Mouse (Mus musculus): Measurements from ENCODE around the gene Tnrc6c.

DNA sequence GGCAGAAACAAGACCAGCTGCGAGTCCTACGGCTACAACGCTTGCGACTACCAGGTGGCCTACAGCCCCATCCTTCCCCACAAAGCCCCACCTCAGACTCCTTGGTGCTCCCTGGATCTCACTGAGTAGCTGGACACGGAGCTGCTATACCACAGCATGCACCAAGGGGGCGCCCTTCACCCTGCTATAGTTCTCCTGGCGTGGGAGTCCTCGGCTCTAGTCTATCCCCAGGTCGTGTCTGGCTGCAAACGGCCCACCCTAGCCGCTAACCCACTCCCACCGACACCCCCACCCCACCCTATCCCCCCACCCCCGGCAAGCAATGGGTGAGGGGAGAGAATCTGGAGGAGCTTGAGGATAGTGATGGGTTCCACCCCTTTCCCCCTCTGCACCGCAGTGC is 136.2 kb downstream of the Tnrc6c start:
- TF ChIP-seq CTCF (IDR thresholded peaks at IDR 0.05; ENCODE audit: low read depth) (peak; percentile 85), EP300 (optimal IDR thresholded peaks at IDR 0.05) (no peak)
